Comparison of ENCODE assay signal across 11 mouse cellular contexts in genomic region chr13:93000640-93001351, GRCm38 (mm10).
DNase-seq lines count a peak whose midpoint lies in the region; ATAC-seq and TF ChIP-seq lines count a peak whose summit lies in the region.
"Had no signal": no experiment of that assay in that cellular context is flagged by ENCODE, and none has a peak within 500 bp of the region (broad histone marks: within the 10 kb centered on the region; RNA-seq: fewer than 3 reads in every experiment).

No protein-coding gene starts in this region.

- no peak for ATAC-seq in heart, embryonic 14.5 days (ENCODE audit: insufficient number of reproducible peaks, insufficient read depth, low FRiP score, low read depth)
- no peak for ATAC-seq in midbrain, embryonic 13.5 days
- ATAC-seq: liver, postnatal 0 days had no signal

- no peaks in the 10 kb centered on the region for H3K9me3 ChIP-seq in heart, embryonic 10.5 days
- no peaks in the 10 kb centered on the region for H3K9me3 ChIP-seq in heart, embryonic 14.5 days (ENCODE audit: control insufficient read depth, low read length)
- H3K9me3 ChIP-seq in midbrain, embryonic 13.5 days = no peaks in the 10 kb centered on the region
- H3K9me3 ChIP-seq: embryonic facial prominence, embryonic 12.5 days had no signal

- TF ChIP-seq CTCF in heart, adult 2 months (IDR thresholded peaks at IDR 0.05) = no peak

- intact Hi-C loops in heart, adult 2 months (cut with DNase I) = no loop called here
- intact Hi-C loops in left cerebral cortex, postnatal 10 days (cut with DNase I) = loop anchor here (5.0 kb wide), 1 partner anchor 62 kb away; no protein-coding TSS in a partner anchor

- H3K9ac ChIP-seq in heart, adult 2 months (ENCODE audit: low read depth, low read length) = no peak overlapping the region
- H3K9ac ChIP-seq in heart, embryonic 14.5 days (ENCODE audit: low read length) = no peak overlapping the region
- H3K9ac ChIP-seq in midbrain, embryonic 13.5 days (replicated peaks) = no peak overlapping the region
- H3K9ac ChIP-seq: embryonic facial prominence, embryonic 12.5 days; liver, postnatal 0 days had no signal

- DNase-seq in heart, adult 2 months = peak in 1 of 2 experiments; percentile 34
- DNase-seq in heart, embryonic 10.5 days (ENCODE audit: low spot score) = no peak
- DNase-seq in left cerebral cortex, adult 11 months (ENCODE audit: low spot score) = peak; percentile 47
- DNase-seq in left cerebral cortex, postnatal 10 days (ENCODE audit: extremely low spot score in 1 of 2, low spot score in 2 of 2) = no peak
- peak; percentile 28 for DNase-seq in retina, embryonic 14.5 days (ENCODE audit: low spot score)
- no peak for DNase-seq in embryo, embryonic 11 days
- DNase-seq: adrenal gland, adult 8-10 months; liver, postnatal 0 days had no signal

- H3K4me2 ChIP-seq in heart, embryonic 14.5 days (ENCODE audit: low read length) = peak overlapping the region; percentile 16; the same call in 1 of the 2 replicates
- H3K4me2 ChIP-seq in midbrain, embryonic 13.5 days (replicated peaks) = no peak overlapping the region
- H3K4me2 ChIP-seq: embryonic facial prominence, embryonic 12.5 days had no signal

- no peak overlapping the region for H3K4me3 ChIP-seq in heart, adult 2 months
- H3K4me3 ChIP-seq in heart, embryonic 10.5 days = no peak overlapping the region
- H3K4me3 ChIP-seq in heart, embryonic 14.5 days (ENCODE audit: control insufficient read depth in 1 of 2, insufficient read depth in 1 of 2, low read depth in 1 of 2, low read length in 2 of 2) = no peak overlapping the region
- H3K4me3 ChIP-seq in midbrain, embryonic 13.5 days (replicated peaks) = no peak overlapping the region
- H3K4me3 ChIP-seq: embryonic facial prominence, embryonic 12.5 days had no signal

- no peak for TF ChIP-seq POLR2A in heart, adult 2 months (IDR thresholded peaks at IDR 0.05; ENCODE audit: insufficient read depth, low read depth, low read length)

- 0 out of 2 replicates have a peak, but pooled peaks have one; percentile 12 for TF ChIP-seq EP300 in heart, adult 2 months (IDR thresholded peaks at IDR 0.05; ENCODE audit: insufficient read depth, low read depth, low read length)

- peaks cover 1% of the 10 kb centered on the region for H3K4me1 ChIP-seq in heart, adult 2 months (ENCODE audit: control insufficient read depth, insufficient read depth, low read length)
- H3K4me1 ChIP-seq in heart, embryonic 10.5 days = peaks cover 6% of the 10 kb centered on the region
- H3K4me1 ChIP-seq in heart, embryonic 14.5 days (ENCODE audit: control insufficient read depth in 2 of 2, insufficient read depth in 2 of 2, low read length in 2 of 2) = peaks cover 11 to 13% of the 10 kb centered on the region in 2 experiments
- H3K4me1 ChIP-seq in midbrain, embryonic 13.5 days (replicated peaks) = no peaks in the 10 kb centered on the region
- H3K4me1 ChIP-seq: embryonic facial prominence, embryonic 12.5 days had no signal

- H3K27me3 ChIP-seq in heart, adult 2 months (ENCODE audit: control insufficient read depth, insufficient read depth, low read length) = no peaks in the 10 kb centered on the region
- H3K27me3 ChIP-seq in heart, embryonic 10.5 days (ENCODE audit: insufficient read depth, poor library complexity, severe bottlenecking) = no peaks in the 10 kb centered on the region
- H3K27me3 ChIP-seq in heart, embryonic 14.5 days (ENCODE audit: control insufficient read depth, insufficient read depth, low read length) = no peaks in the 10 kb centered on the region
- no peaks in the 10 kb centered on the region for H3K27me3 ChIP-seq in midbrain, embryonic 13.5 days
- H3K27me3 ChIP-seq: embryonic facial prominence, embryonic 12.5 days had no signal

- no peaks in the 10 kb centered on the region for H3K79me2 ChIP-seq in heart, adult 2 months (replicated peaks; ENCODE audit: control insufficient read depth, insufficient read depth, low read length)

- peak overlapping the region; percentile 67 for H3K27ac ChIP-seq in heart, adult 2 months
- H3K27ac ChIP-seq in heart, embryonic 10.5 days = no peak overlapping the region
- peak overlapping the region; percentile 27 to 44; a peak in 2 of 4 replicates for H3K27ac ChIP-seq in heart, embryonic 14.5 days (replicated peaks in 1 of 2; ENCODE audit: control insufficient read depth in 1 of 2, insufficient read depth in 1 of 2, low read depth in 2 of 2, low read length in 2 of 2)
- no peak overlapping the region for H3K27ac ChIP-seq in midbrain, embryonic 13.5 days
- H3K27ac ChIP-seq: embryonic facial prominence, embryonic 12.5 days had no signal

- H3K36me3 ChIP-seq in heart, adult 2 months (ENCODE audit: control insufficient read depth, insufficient read depth, low read length) = no peaks in the 10 kb centered on the region
- no peaks in the 10 kb centered on the region for H3K36me3 ChIP-seq in heart, embryonic 10.5 days
- no peaks in the 10 kb centered on the region for H3K36me3 ChIP-seq in heart, embryonic 14.5 days (ENCODE audit: control insufficient read depth, insufficient read depth, low read length)
- H3K36me3 ChIP-seq in midbrain, embryonic 13.5 days = no peaks in the 10 kb centered on the region
- H3K36me3 ChIP-seq: embryonic facial prominence, embryonic 12.5 days had no signal

- WGBS in heart, adult 2 months = 47% methylated on average over 12 of the region's 12 CpGs
- WGBS in heart, embryonic 10.5 days = 70% methylated on average over 12 of the region's 12 CpGs
- 44% methylated on average over 12 of the region's 12 CpGs for WGBS in heart, embryonic 14.5 days
- WGBS in midbrain, embryonic 13.5 days = 75% methylated on average over 12 of the region's 12 CpGs

Comparison
In these comparisons a context has a peak if more than half of its experiments do, and no peak if none do; other contexts are left out.
1. DNase-seq: peak in left cerebral cortex, adult 11 months (single experiment) and retina, embryonic 14.5 days (single experiment); none in heart, embryonic 10.5 days (single experiment), left cerebral cortex, postnatal 10 days (0 of 2) and embryo, embryonic 11 days (single experiment).
2. H3K27ac ChIP-seq: peak in heart, adult 2 months (single experiment) and heart, embryonic 14.5 days (2 of 2); none in heart, embryonic 10.5 days (single experiment) and midbrain, embryonic 13.5 days (single experiment).